Mouse (Mus musculus): ENCODE data around the gene Tmem214. TPM values are rescaled to one million over a fixed set of nuclear protein-coding genes. Genes with fewer than 3 reads are reported as not detected.

Tmem214 gene
- total and polyA plus RNA-seq, 2 experiments from 2014 or later = 49.2 to 61.4 TPM

- WGBS = 85% methylated on average over 31 of the region's 31 CpGs
- Histone ChIP-seq H3K9me3 (ENCODE audit: low read length) (no peaks in the 10 kb centered on the region), H3K9ac (no peak overlapping the region), H3K4me2 (ENCODE audit: low read depth) (no peak overlapping the region), H3K4me3 (ENCODE audit: low read depth, low read length) (no peak overlapping the region), H3K27me3 (ENCODE audit: insufficient read depth, low read length) (no peaks in the 10 kb centered on the region), H3K27ac (ENCODE audit: low read depth, low read length) (no peak overlapping the region), H3K4me1 (ENCODE audit: insufficient read depth) (0 out of 2 replicates have a peak, but pooled peaks cover 4% of the 10 kb centered on the region), H3K36me3 (ENCODE audit: insufficient read depth) (no peaks in the 10 kb centered on the region)
- TF ChIP-seq CTCF (IDR thresholded peaks at IDR 0.05; ENCODE audit: low read depth) = no peak
- no peak for DNase-seq
- no peak for ATAC-seq
Observed at GRCm38 (mm10) chr5:30917891-30918670, 50.3 kb downstream of the Tmem214 start.

DNA sequence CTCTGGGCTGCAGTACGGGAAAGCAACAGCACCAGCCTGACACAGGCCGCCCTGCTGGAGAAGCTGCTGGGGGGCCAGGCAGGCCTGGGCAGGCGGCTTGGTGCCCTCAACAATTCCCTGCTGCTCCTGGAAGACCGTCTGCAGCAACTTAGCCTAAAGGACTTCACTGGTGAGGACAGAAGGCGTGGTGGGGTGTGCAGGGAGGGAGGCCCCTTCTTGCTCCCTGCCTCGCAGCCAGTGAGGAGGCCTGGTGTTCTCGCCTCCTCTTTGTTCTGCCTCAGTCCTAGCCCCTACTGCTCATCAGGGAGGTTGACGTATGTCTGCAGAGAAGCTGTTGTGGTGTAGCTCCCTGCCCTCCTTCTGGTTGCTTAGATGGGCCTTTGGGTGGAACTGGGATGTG lies 50.9 kb downstream of the Tmem214 start:
- no peak for TF ChIP-seq CTCF (IDR thresholded peaks at IDR 0.05; ENCODE audit: low read depth)
- Histone ChIP-seq H3K9me3 (ENCODE audit: low read length) (no peaks in the 10 kb centered on the region), H3K36me3 (ENCODE audit: insufficient read depth) (no peaks in the 10 kb centered on the region), H3K9ac (no peak overlapping the region), H3K4me1 (ENCODE audit: insufficient read depth) (0 out of 2 replicates have a peak, but pooled peaks cover 4% of the 10 kb centered on the region), H3K4me2 (ENCODE audit: low read depth) (no peak overlapping the region), H3K4me3 (ENCODE audit: low read depth, low read length) (no peak overlapping the region), H3K27ac (ENCODE audit: low read depth, low read length) (no peak overlapping the region), H3K27me3 (ENCODE audit: insufficient read depth, low read length) (no peaks in the 10 kb centered on the region)
- WGBS = 83% methylated on average over 8 of the region's 8 CpGs
- ATAC-seq (no peak), DNase-seq (no peak)

DNA sequence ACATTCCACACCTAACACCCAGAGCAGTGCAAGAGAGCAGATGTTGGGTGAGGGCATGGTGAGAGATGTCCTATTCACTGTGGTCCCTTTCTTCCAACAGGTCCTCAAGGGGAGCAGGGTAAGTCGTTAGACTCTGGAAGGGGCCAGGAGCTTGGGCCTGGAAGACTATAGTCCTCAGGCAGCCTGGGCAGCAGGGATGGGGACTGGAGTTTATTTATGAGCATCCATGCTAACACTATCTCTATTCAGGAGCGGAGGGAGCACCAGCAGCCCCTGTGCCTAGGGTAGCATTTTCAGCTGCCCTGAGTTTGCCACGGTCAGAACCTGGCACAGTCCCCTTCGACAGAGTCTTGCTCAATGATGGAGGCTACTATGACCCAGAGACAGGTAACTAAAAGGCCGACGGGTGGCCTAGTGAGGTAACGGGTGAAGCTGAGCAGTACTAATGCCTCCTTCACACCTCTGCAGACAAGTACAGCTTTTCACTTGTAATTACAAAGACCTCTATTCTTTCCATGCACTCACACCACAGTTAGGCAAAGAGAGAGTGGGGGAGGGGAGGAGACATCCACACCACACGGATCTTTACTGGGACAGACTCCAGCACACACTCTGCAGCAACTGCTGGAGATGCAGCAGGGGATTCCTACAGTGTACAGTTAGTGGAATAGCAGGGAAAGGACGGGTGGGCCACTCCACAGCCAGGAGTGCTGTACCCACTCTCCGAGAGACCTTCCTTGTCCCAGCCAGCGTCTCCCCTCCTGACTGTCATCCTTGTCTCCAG lies 52.2 kb downstream of the Tmem214 start:
- no peak overlapping the region for H3K27ac ChIP-seq (ENCODE audit: low read depth, low read length)
- no peak for ATAC-seq
- WGBS = 51% methylated on average over 11 of the region's 11 CpGs

DNA sequence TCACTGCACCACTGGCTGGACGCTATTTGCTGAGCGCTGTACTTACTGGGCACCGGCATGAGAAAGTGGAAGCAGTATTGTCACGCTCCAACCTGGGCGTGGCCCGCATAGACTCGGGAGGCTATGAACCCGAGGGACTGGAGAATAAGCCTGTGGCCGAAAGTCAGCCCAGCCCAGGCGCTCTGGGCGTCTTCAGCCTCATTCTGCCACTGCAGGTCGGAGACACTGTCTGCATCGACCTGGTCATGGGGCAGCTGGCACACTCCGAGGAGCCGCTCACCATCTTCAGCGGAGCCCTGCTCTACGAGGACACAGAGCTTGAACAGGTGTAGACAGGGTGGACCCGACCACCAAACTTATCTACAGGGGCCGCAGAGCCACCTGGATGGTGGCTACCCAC lies 52.8 kb downstream of the Tmem214 start:
- 62% methylated on average over 19 of the region's 19 CpGs for WGBS
- Histone ChIP-seq H3K9ac (no peak overlapping the region), H3K9me3 (ENCODE audit: low read length) (no peaks in the 10 kb centered on the region), H3K4me3 (ENCODE audit: low read depth, low read length) (no peak overlapping the region), H3K27me3 (ENCODE audit: insufficient read depth, low read length) (no peaks in the 10 kb centered on the region), H3K27ac (ENCODE audit: low read depth, low read length) (no peak overlapping the region), H3K4me1 (ENCODE audit: insufficient read depth) (0 out of 2 replicates have a peak, but pooled peaks cover 4% of the 10 kb centered on the region), H3K36me3 (ENCODE audit: insufficient read depth) (no peaks in the 10 kb centered on the region), H3K4me2 (ENCODE audit: low read depth) (no peak overlapping the region)
- DNase-seq = no peak
- no peak for ATAC-seq
- TF ChIP-seq CTCF (IDR thresholded peaks at IDR 0.05; ENCODE audit: low read depth) = no peak

More for the DNA sequence above, 52.2 kb downstream of the Tmem214 start:
- no peak for DNase-seq
- Histone ChIP-seq H3K27me3 (ENCODE audit: insufficient read depth, low read length) (no peaks in the 10 kb centered on the region), H3K9me3 (ENCODE audit: low read length) (no peaks in the 10 kb centered on the region), H3K4me3 (ENCODE audit: low read depth, low read length) (no peak overlapping the region), H3K4me1 (ENCODE audit: insufficient read depth) (0 out of 2 replicates have a peak, but pooled peaks cover 4% of the 10 kb centered on the region), H3K9ac (no peak overlapping the region), H3K4me2 (ENCODE audit: low read depth) (no peak overlapping the region), H3K36me3 (ENCODE audit: insufficient read depth) (no peaks in the 10 kb centered on the region)
- no peak for TF ChIP-seq CTCF (IDR thresholded peaks at IDR 0.05; ENCODE audit: low read depth)

- WGBS = 2% methylated on average over 37 of the region's 40 CpGs
- no peaks in the 10 kb centered on the region for H3K9me3 ChIP-seq (ENCODE audit: low read length)
- H3K36me3 ChIP-seq (ENCODE audit: insufficient read depth) = no peaks in the 10 kb centered on the region
- peak within 1 kb of the TSS; percentile 93 for H3K4me2 ChIP-seq (ENCODE audit: low read depth)
- peak within 1 kb of the TSS; percentile 59 for H3K27ac ChIP-seq (ENCODE audit: low read depth, low read length)
- TF ChIP-seq CTCF (IDR thresholded peaks at IDR 0.05; ENCODE audit: low read depth) = peak; percentile 91
- peak; percentile 85 for ATAC-seq
- 0 out of 2 replicates have a peak, but pooled peaks cover 4% of the 10 kb centered on the region for H3K4me1 ChIP-seq (ENCODE audit: insufficient read depth)
- DNase-seq = peak; percentile 93
- peak within 1 kb of the TSS; percentile 45 for H3K9ac ChIP-seq
- peak within 1 kb of the TSS; percentile 54 for H3K4me3 ChIP-seq (ENCODE audit: low read depth, low read length)
- H3K27me3 ChIP-seq (ENCODE audit: insufficient read depth, low read length) = no peaks in the 10 kb centered on the region
Observed at GRCm38 (mm10) chr5:30921256-30922033, 53.6 kb downstream of the Tmem214 start, which contains the start of gene Khk. Gene Khk, plus strand, starts transcription at chr5:30921431.

DNA sequence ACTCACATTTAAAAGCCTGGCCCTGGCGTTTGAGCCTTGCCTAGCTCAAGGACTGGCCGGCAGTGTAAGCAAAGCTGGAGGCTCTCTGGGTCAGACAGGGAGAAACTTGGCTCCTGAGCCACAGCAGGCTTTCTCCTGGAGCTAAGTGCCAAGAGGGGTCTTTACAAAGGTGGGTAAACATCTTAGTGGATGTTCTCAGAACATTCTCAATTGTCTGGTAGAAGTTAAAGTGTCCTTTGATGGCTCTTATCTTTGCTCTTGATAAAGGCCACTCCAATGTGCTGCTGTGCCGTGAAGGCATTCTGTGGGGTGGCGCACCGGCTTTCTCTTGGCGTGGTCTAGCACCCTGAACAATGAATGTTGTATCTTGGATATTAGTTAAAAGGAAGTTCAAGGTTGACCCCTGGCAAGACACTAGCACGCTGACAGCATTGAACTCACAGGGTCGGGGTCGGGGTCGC lies 54.8 kb downstream of the Tmem214 start:
- 0 out of 2 replicates have a peak, but pooled peaks cover 4% of the 10 kb centered on the region for H3K4me1 ChIP-seq (ENCODE audit: insufficient read depth)
- H3K9ac ChIP-seq = no peak overlapping the region

More for the DNA sequence above, 54.8 kb downstream of the Tmem214 start:
- Histone ChIP-seq H3K9me3 (ENCODE audit: low read length) (no peaks in the 10 kb centered on the region), H3K36me3 (ENCODE audit: insufficient read depth) (no peaks in the 10 kb centered on the region), H3K4me3 (ENCODE audit: low read depth, low read length) (no peak overlapping the region; the same call in 1 of the 2 replicates), H3K4me2 (ENCODE audit: low read depth) (peak overlapping the region; percentile 93), H3K27ac (ENCODE audit: low read depth, low read length) (no peak overlapping the region), H3K27me3 (ENCODE audit: insufficient read depth, low read length) (no peaks in the 10 kb centered on the region)
- 75% methylated on average over 10 of the region's 10 CpGs for WGBS
- no peak for ATAC-seq
- no peak for DNase-seq
- TF ChIP-seq CTCF (IDR thresholded peaks at IDR 0.05; ENCODE audit: low read depth) = no peak

All from forebrain, postnatal 0 days (tissue).